Mouse (Mus musculus) urinary bladder, postnatal 4 days (tissue): ENCODE results near the gene Dbndd1.
A peak's percentile ranks its signal among the peaks of the same experiment; 100 is the strongest.
"Not testable (repeated sequence)": the region's sequence is repeated elsewhere in the genome, so short reads cannot be mapped to it uniquely, and the experiment has no call there.

Experiments used
- DNase-seq, 2 experiments: peaks; one replicate each; pipeline ENCODE4 v3.0.0; 2021 to 2022; ENCODE audit warnings: low spot score in 2 of 2

Dbndd1 gene

GRCm38 (mm10) chr8:123497699-123498098, 17.6 kb downstream of the Dbndd1 start:
- DNase-seq, result no peak

DNA sequence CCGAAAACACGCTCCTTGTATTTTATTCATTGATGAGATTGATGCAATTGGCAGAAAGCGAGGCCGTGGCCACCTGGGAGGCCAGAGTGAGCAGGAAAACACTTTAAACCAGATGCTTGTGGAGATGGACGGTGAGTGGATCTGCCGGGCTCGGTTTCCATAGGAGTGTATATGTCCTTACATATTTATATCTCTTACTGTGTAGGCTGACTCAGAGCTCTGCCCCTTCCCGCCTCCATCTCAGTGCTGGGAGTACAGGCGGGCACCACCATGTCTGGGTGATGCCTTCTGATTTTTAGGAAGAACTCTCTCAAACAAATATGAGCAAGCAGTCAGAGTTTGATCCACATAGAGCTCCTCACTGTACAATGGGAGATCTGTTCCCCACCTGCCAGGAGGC, 22.4 kb downstream of the Dbndd1 start:
- no peak for DNase-seq

- no peak for DNase-seq
These were observed 23.8 kb downstream of the Dbndd1 start for GRCm38 (mm10) chr8:123491280-123492075.

DNA sequence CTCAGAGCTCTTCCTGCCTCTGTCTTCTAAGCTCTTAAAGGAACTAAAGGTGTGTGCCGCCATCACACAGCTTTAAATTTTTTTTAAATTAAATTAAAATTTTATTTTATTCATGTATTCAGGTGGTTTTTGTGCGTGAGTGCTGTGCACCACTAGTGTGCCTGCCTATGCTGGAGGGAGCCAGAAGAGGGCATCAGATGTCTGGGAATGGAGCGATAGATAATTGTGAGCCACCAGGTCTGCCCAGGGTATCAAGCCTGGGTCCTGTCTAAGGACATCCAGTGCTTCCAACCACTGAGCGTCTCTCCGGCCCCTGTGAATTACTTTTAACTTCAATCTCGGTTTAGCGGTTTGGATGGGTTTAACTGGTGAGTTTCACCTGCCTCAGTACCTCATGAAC, 32.6 kb downstream of the Dbndd1 start:
- DNase-seq, result no peak

GRCm38 (mm10) chr8:123478456-123479218, 36.6 kb downstream of the Dbndd1 start:
- no peak for DNase-seq

- DNase-seq, result peak; percentile 90 to 91
These were observed 37.5 kb downstream of the Dbndd1 start, which contains the start of gene Afg3l1 for GRCm38 (mm10) chr8:123477737-123478258. Gene Afg3l1, plus strand, starts transcription at chr8:123477903.

GRCm38 (mm10) chr8:123476911-123477736, 38.1 kb downstream of the Dbndd1 start:
- DNase-seq, result no peak

GRCm38 (mm10) chr8:123474549-123474948, 40.7 kb downstream of the Dbndd1 start:
- DNase-seq, result not testable (repeated sequence)

GRCm38 (mm10) chr8:123472991-123473390, 42.3 kb downstream of the Dbndd1 start:
- DNase-seq, result not testable (repeated sequence)

GRCm38 (mm10) chr8:123467476-123467875, 47.8 kb downstream of the Dbndd1 start:
- DNase-seq, result no peak

DNA sequence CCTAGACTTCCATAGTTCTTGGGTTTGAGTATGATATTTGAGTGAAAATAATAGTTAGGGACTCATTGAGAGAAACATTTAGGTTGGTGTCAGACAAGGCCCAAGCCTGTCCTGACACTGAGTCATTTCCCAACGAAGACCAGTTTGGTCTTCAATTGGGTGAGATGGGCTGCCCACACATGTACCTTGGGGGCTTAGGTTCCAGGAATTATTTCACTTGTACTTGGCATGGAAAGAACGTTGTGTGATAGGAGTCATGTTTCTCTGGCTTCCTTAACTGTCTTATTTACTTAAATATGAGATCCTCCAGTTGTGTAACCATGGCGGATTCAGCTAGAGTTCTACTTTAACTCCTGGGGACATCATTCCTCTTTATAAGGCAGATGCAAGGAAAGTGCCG, 51.6 kb downstream of the Dbndd1 start:
- DNase-seq, result no peak
